Mouse (Mus musculus): ENCODE data around the gene Inka1. TPM values are rescaled to one million over a fixed set of nuclear protein-coding genes. Genes with fewer than 3 reads are reported as not detected.

The Inka1 gene
- total and polyA plus RNA-seq, 3 experiments = 25.2 to 30.2 (median 28.0) TPM

GRCm38 (mm10) chr9:107964681-107965080, 21.0 kb downstream of the Inka1 start:
- TF ChIP-seq JUN (IDR thresholded peaks at IDR 0.05; ENCODE audit: insufficient read depth, low read depth, low read length) (no peak), ZMIZ1 (IDR thresholded peaks at IDR 0.05; ENCODE audit: low read depth, low read length) (no peak), RCOR1 (conservative IDR thresholded peaks at IDR 0.05; ENCODE audit: low read depth, low read length) (no peak), ZKSCAN1 (IDR thresholded peaks at IDR 0.05; ENCODE audit: borderline replicate concordance, low read depth, low read length) (no peak), JUND (conservative IDR thresholded peaks at IDR 0.05; ENCODE audit: low read depth, low read length) (no peak)
- H3K27ac ChIP-seq (ENCODE audit: insufficient read depth, low read depth) = no peak overlapping the region
- dilution Hi-C loops (cut with MboI; ENCODE audit: extremely low pct_ligation_motif_present, extremely low pct_unique_long_range_greater_than_20kb, low sequenced_read_pairs) = no loop called here

GRCm38 (mm10) chr9:107963700-107964099, 22.0 kb downstream of the Inka1 start:
- dilution Hi-C loops (cut with MboI; ENCODE audit: extremely low pct_ligation_motif_present, extremely low pct_unique_long_range_greater_than_20kb, low sequenced_read_pairs) (no loop called here), in situ Hi-C loops (cut with MboI; ENCODE audit: low pct_ligation_motif_present, low pct_unique_long_range_greater_than_20kb, low sequenced_read_pairs) (loop anchor here (5.0 kb wide), 1 partner anchor 34 kb away; the partner anchor contains the start of gene Gm20662)
- H3K4me3 ChIP-seq (replicated peaks in 1 of 3; ENCODE audit: low read depth in 2 of 3, low read length in 2 of 3, poor library complexity in 1 of 3) = no peak overlapping the region
- DNase-seq (ENCODE audit: extremely low read depth) = peak; percentile 77
- H3K36me3 ChIP-seq (replicated peaks in 1 of 2; ENCODE audit: control insufficient read depth in 1 of 2, insufficient read depth in 1 of 2, low read length in 1 of 2) = peaks cover 65 to 95% of the 10 kb centered on the region in 2 experiments
- H3K4me1 ChIP-seq (ENCODE audit: control insufficient read depth in 1 of 2, insufficient read depth in 2 of 2) = peaks cover 3 to 25% of the 10 kb centered on the region in 2 experiments
- H3K9ac ChIP-seq (ENCODE audit: insufficient read depth, low read depth) = no peak overlapping the region
- no peak overlapping the region for H3K27ac ChIP-seq (ENCODE audit: insufficient read depth, low read depth)
- H3K4me2 ChIP-seq (ENCODE audit: insufficient read depth, low read depth, poor library complexity, severe bottlenecking) = no peak overlapping the region
- H3K79me2 ChIP-seq (replicated peaks; ENCODE audit: control insufficient read depth, extremely low read depth, insufficient read depth, poor library complexity, severe bottlenecking) = no peaks in the 10 kb centered on the region
- no peaks in the 10 kb centered on the region for H3K27me3 ChIP-seq (replicated peaks)
- TF ChIP-seq MAZ (IDR thresholded peaks at IDR 0.05; ENCODE audit: low read depth, low read length) (no peak), ZNF384 (IDR thresholded peaks at IDR 0.05; ENCODE audit: low read depth, low read length) (no peak), GABPA (IDR thresholded peaks at IDR 0.05; ENCODE audit: insufficient replicate concordance, low read depth, low read length) (no peak), ELF1 (IDR thresholded peaks at IDR 0.05; ENCODE audit: low read depth, low read length) (0 out of 2 replicates have a peak, but pooled peaks have one; percentile 21), UBTF (IDR thresholded peaks at IDR 0.05; ENCODE audit: low read depth, low read length) (no peak), NRF1 (IDR thresholded peaks at IDR 0.05; ENCODE audit: low read depth, low read length) (no peak), SMC3 (IDR thresholded peaks at IDR 0.05; ENCODE audit: low read depth, low read length) (peak; percentile 96), KAT2A (IDR thresholded peaks at IDR 0.05; ENCODE audit: insufficient replicate concordance, low read length) (no peak), IRF4 (IDR thresholded peaks at IDR 0.05; ENCODE audit: low read depth, low read length) (peak; percentile 44; the same call in 1 of the 2 replicates), PAX5 (IDR thresholded peaks at IDR 0.05; ENCODE audit: low read length) (no peak), USF1 (IDR thresholded peaks at IDR 0.05; ENCODE audit: low read depth, low read length) (no peak), ZC3H11A (IDR thresholded peaks at IDR 0.05; ENCODE audit: low read depth, low read length) (peak; percentile 84), RCOR1 (conservative IDR thresholded peaks at IDR 0.05; ENCODE audit: low read depth, low read length) (no peak), SIN3A (IDR thresholded peaks at IDR 0.05; ENCODE audit: low read length) (peak; percentile 63; the same call in 1 of the 2 replicates), CHD2 (IDR thresholded peaks at IDR 0.05; ENCODE audit: low read length) (no peak), NELFE (IDR thresholded peaks at IDR 0.05; ENCODE audit: low read depth, low read length) (no peak; the same call in 1 of the 2 replicates), CTCF (conservative IDR thresholded peaks at IDR 0.05 in 1 of 2, IDR thresholded peaks at IDR 0.05 in 1 of 2; ENCODE audit: low read depth in 2 of 2, low read length in 2 of 2) (peak; percentile 77 to 98), RAD21 (IDR thresholded peaks at IDR 0.05; ENCODE audit: low read depth, low read length) (peak; percentile 95), E2F4 (IDR thresholded peaks at IDR 0.05; ENCODE audit: insufficient replicate concordance, low read depth, low read length) (no peak), TCF12 (IDR thresholded peaks at IDR 0.05; ENCODE audit: low read depth, low read length) (peak; percentile 46; the same call in 1 of the 2 replicates), MYC (IDR thresholded peaks at IDR 0.05; ENCODE audit: low read depth, low read length) (peak; percentile 73; the same call in 1 of the 2 replicates), JUND (conservative IDR thresholded peaks at IDR 0.05; ENCODE audit: low read depth, low read length) (no peak)
- H3K9me3 ChIP-seq (replicated peaks; ENCODE audit: low read length) = no peaks in the 10 kb centered on the region

More at GRCm38 (mm10) chr9:107964681-107965080, 21.0 kb downstream of the Inka1 start:
- Histone ChIP-seq H3K27me3 (replicated peaks) (no peaks in the 10 kb centered on the region), H3K9ac (ENCODE audit: insufficient read depth, low read depth) (no peak overlapping the region), H3K4me2 (ENCODE audit: insufficient read depth, low read depth, poor library complexity, severe bottlenecking) (no peak overlapping the region), H3K79me2 (replicated peaks; ENCODE audit: control insufficient read depth, extremely low read depth, insufficient read depth, poor library complexity, severe bottlenecking) (no peaks in the 10 kb centered on the region), H3K4me1 (ENCODE audit: control insufficient read depth in 1 of 2, insufficient read depth in 2 of 2) (peaks cover 3 to 25% of the 10 kb centered on the region in 2 experiments), H3K4me3 (replicated peaks in 1 of 3; ENCODE audit: low read depth in 2 of 3, low read length in 2 of 3, poor library complexity in 1 of 3) (no peak overlapping the region), H3K36me3 (replicated peaks in 1 of 2; ENCODE audit: control insufficient read depth in 1 of 2, insufficient read depth in 1 of 2, low read length in 1 of 2) (peaks cover 65 to 95% of the 10 kb centered on the region in 2 experiments), H3K9me3 (replicated peaks; ENCODE audit: low read length) (no peaks in the 10 kb centered on the region)
- in situ Hi-C loops (cut with MboI; ENCODE audit: low pct_ligation_motif_present, low pct_unique_long_range_greater_than_20kb, low sequenced_read_pairs) = loop anchor here (5.0 kb wide), 2 partner anchors 33 to 93 kb away; partner anchors contain the start of gene Gm20662
- no peak for DNase-seq (ENCODE audit: extremely low read depth)

Measured in CH12.LX (cell line).